Mouse (Mus musculus) heart, embryonic 13.5 days (tissue): ENCODE data around the gene Arhgap27. TPM values are rescaled to one million over a fixed set of nuclear protein-coding genes. Genes with fewer than 3 reads are reported as not detected.

Experiments used
- ATAC-seq: fragments of 200-750 bp; cut with Nextera tagmentation; 2 replicates; pipeline ENCODE4 v1.8.0; 2017; ENCODE audit warnings: moderate TSS enrichment; ENCODE audit not compliant: insufficient number of reproducible peaks, low FRiP score, low TSS enrichment; ENCODE audit errors: extremely low read depth
- H3K27ac ChIP-seq: fragments of 300-500 bp; sonication (generic); replicated peaks from 2 replicates; pipeline ENCODE4 v1.5.1; 2015; ENCODE audit warnings: moderate library complexity, mild to moderate bottlenecking, inconsistent platforms
- H3K27me3 ChIP-seq: fragments of 300-500 bp; sonication (generic); replicated peaks from 2 replicates; pipeline ENCODE4 v1.6.1; 2015; ENCODE audit warnings: mild to moderate bottlenecking, inconsistent platforms
- H3K36me3 ChIP-seq: fragments of 300-500 bp; sonication (generic); 2 replicates; pipeline ENCODE4 v1.6.1; 2015; ENCODE audit warnings: mild to moderate bottlenecking, inconsistent platforms
- H3K4me1 ChIP-seq: fragments of 300-500 bp; sonication (generic); 2 replicates; pipeline ENCODE4 v1.6.1; 2015; ENCODE audit warnings: inconsistent platforms
- H3K4me2 ChIP-seq: fragments of 300-500 bp; sonication (generic); 2 replicates; pipeline ENCODE4 v1.6.1; 2015; ENCODE audit warnings: inconsistent platforms, mild to moderate bottlenecking, moderate library complexity
- H3K4me3 ChIP-seq: fragments of 300-500 bp; sonication (generic); 2 replicates; pipeline ENCODE4 v1.5.1; 2015; ENCODE audit warnings: moderate library complexity, mild to moderate bottlenecking, inconsistent platforms
- H3K9ac ChIP-seq: fragments of 300-500 bp; sonication (generic); 2 replicates; pipeline ENCODE4 v1.6.1; 2015; ENCODE audit warnings: inconsistent platforms, mild to moderate bottlenecking, moderate library complexity
- H3K9me3 ChIP-seq: fragments of 300-500 bp; sonication (generic); 2 replicates; pipeline ENCODE4 v1.6.1; 2016; ENCODE audit warnings: inconsistent platforms
- WGBS: fragments of 180-500 bp; shearing (Covaris S2); methylation state at CpG from one replicate; pipeline ENCODE4 v1.1.7; 2015; ENCODE audit warnings: mixed read lengths; 5-methylcytosine and 5-hydroxymethylcytosine counted together
- polyA plus RNA-seq: library from polyadenylated mRNA; unstranded; fragments of >200 nt; fragmentation: Nextera tagmentation; extraction: Ambion mirVana; gene quantifications from 2 replicates; pipeline ENCODE4 v1.2.1, GENCODE M21; 2015

Gene Arhgap27
- polyA plus RNA-seq, 1 experiment from 2014 or later: 5.8 TPM

GRCm38 (mm10) chr11:103362521-103363181, 841 bp downstream of the Arhgap27 start:
- peak overlapping the region; percentile 62 for H3K4me3 ChIP-seq
- peak overlapping the region; percentile 78 for H3K9ac ChIP-seq
- H3K27ac ChIP-seq: peak overlapping the region; percentile 77
- WGBS: under 1% methylated on average over 33 of the region's 33 CpGs
- H3K36me3 ChIP-seq: peaks cover 23% of the 10 kb centered on the region
- no peak for ATAC-seq
- H3K4me1 ChIP-seq: peaks cover 49% of the 10 kb centered on the region
- H3K9me3 ChIP-seq: no peaks in the 10 kb centered on the region
- H3K27me3 ChIP-seq: peaks cover 84% of the 10 kb centered on the region
- peak overlapping the region; percentile 84 for H3K4me2 ChIP-seq

GRCm38 (mm10) chr11:103362054-103362432, 1.4 kb downstream of the Arhgap27 start:
- 4% methylated on average over 13 of the region's 13 CpGs for WGBS
- no peak for ATAC-seq

GRCm38 (mm10) chr11:103361396-103362053, 2.0 kb downstream of the Arhgap27 start:
- H3K27ac ChIP-seq: no peak overlapping the region
- H3K4me2 ChIP-seq: peak overlapping the region; percentile 84
- 6% methylated on average over 25 of the region's 25 CpGs for WGBS
- H3K9ac ChIP-seq: peak overlapping the region; percentile 84; the same call in 1 of the 2 replicates
- peaks cover 49% of the 10 kb centered on the region for H3K4me1 ChIP-seq
- no peak for ATAC-seq
- peaks cover 95% of the 10 kb centered on the region for H3K27me3 ChIP-seq
- no peaks in the 10 kb centered on the region for H3K9me3 ChIP-seq
- H3K36me3 ChIP-seq: peaks cover 11% of the 10 kb centered on the region
- peak overlapping the region; percentile 62 for H3K4me3 ChIP-seq

More at GRCm38 (mm10) chr11:103362054-103362432, 1.4 kb downstream of the Arhgap27 start:
- Histone ChIP-seq H3K4me3 (peak overlapping the region; percentile 62), H3K4me2 (peak overlapping the region; percentile 84), H3K9me3 (no peaks in the 10 kb centered on the region), H3K27ac (peak overlapping the region; percentile 77), H3K27me3 (peaks cover 90% of the 10 kb centered on the region), H3K36me3 (peaks cover 17% of the 10 kb centered on the region), H3K4me1 (peaks cover 49% of the 10 kb centered on the region), H3K9ac (peak overlapping the region; percentile 78)

- H3K9ac ChIP-seq: peak overlapping the region; percentile 84
- H3K27me3 ChIP-seq: peaks cover 98% of the 10 kb centered on the region
- peak overlapping the region; percentile 84 for H3K4me2 ChIP-seq
- 3% methylated on average over 43 of the region's 48 CpGs for WGBS
- no peak overlapping the region for H3K27ac ChIP-seq
- H3K4me3 ChIP-seq: peak overlapping the region; percentile 62
- peaks cover 57% of the 10 kb centered on the region for H3K4me1 ChIP-seq
- peaks cover 3% of the 10 kb centered on the region; the same call in 1 of the 2 replicates for H3K36me3 ChIP-seq
- no peaks in the 10 kb centered on the region for H3K9me3 ChIP-seq
- no peak for ATAC-seq
Observed at GRCm38 (mm10) chr11:103360661-103361081, 2.8 kb downstream of the Arhgap27 start.

GRCm38 (mm10) chr11:103359841-103360641, 3.5 kb downstream of the Arhgap27 start:
- ATAC-seq: 0 out of 2 replicates have a peak, but pooled peaks have one; percentile 35
- Histone ChIP-seq H3K36me3 (no peaks in the 10 kb centered on the region), H3K27me3 (peaks cover 93% of the 10 kb centered on the region), H3K27ac (no peak overlapping the region), H3K4me2 (peak overlapping the region; percentile 84), H3K9ac (peak overlapping the region; percentile 84), H3K4me1 (peaks cover 62% of the 10 kb centered on the region), H3K9me3 (no peaks in the 10 kb centered on the region), H3K4me3 (peak overlapping the region; percentile 62)
- WGBS: 2% methylated on average over 58 of the region's 60 CpGs

- Histone ChIP-seq H3K4me2 (peak overlapping the region; percentile 84), H3K9ac (peak overlapping the region; percentile 38; the same call in 1 of the 2 replicates), H3K4me1 (peaks cover 61% of the 10 kb centered on the region), H3K27me3 (peaks cover 83% of the 10 kb centered on the region), H3K4me3 (peak overlapping the region; percentile 16; the same call in 1 of the 2 replicates), H3K36me3 (no peaks in the 10 kb centered on the region), H3K9me3 (no peaks in the 10 kb centered on the region), H3K27ac (no peak overlapping the region)
- no peak for ATAC-seq
- 3% methylated on average over 22 of the region's 22 CpGs for WGBS
Observed at GRCm38 (mm10) chr11:103359122-103359521, 4.4 kb downstream of the Arhgap27 start.

- 63% methylated on average over 4 of the region's 4 CpGs for WGBS
Observed at GRCm38 (mm10) chr11:103358316-103358715, 5.2 kb downstream of the Arhgap27 start.

GRCm38 (mm10) chr11:103357710-103358109, 5.8 kb downstream of the Arhgap27 start:
- Histone ChIP-seq H3K27me3 (peaks cover 69% of the 10 kb centered on the region), H3K9me3 (peaks cover 3% of the 10 kb centered on the region), H3K4me3 (no peak overlapping the region), H3K9ac (no peak overlapping the region), H3K27ac (no peak overlapping the region), H3K4me1 (peaks cover 47% of the 10 kb centered on the region), H3K36me3 (peaks cover 3% of the 10 kb centered on the region; the same call in 1 of the 2 replicates), H3K4me2 (no peak overlapping the region)
- no peak for ATAC-seq
- WGBS: 82% methylated on average over 10 of the region's 10 CpGs

More at GRCm38 (mm10) chr11:103358316-103358715, 5.2 kb downstream of the Arhgap27 start:
- 0 out of 2 replicates have a peak overlapping the region, but pooled peaks have one; percentile 38 for H3K9ac ChIP-seq
- peaks cover 75% of the 10 kb centered on the region for H3K27me3 ChIP-seq
- no peaks in the 10 kb centered on the region for H3K36me3 ChIP-seq
- H3K27ac ChIP-seq: no peak overlapping the region
- no peaks in the 10 kb centered on the region for H3K9me3 ChIP-seq
- H3K4me1 ChIP-seq: peaks cover 53% of the 10 kb centered on the region
- no peak overlapping the region for H3K4me2 ChIP-seq
- ATAC-seq: no peak
- no peak overlapping the region for H3K4me3 ChIP-seq

GRCm38 (mm10) chr11:103356938-103357670, 6.4 kb downstream of the Arhgap27 start:
- H3K4me1 ChIP-seq: peaks cover 41% of the 10 kb centered on the region
- no peak overlapping the region for H3K4me2 ChIP-seq
- H3K9ac ChIP-seq: no peak overlapping the region
- H3K9me3 ChIP-seq: peaks cover 10% of the 10 kb centered on the region
- no peak overlapping the region for H3K4me3 ChIP-seq
- no peak for ATAC-seq
- peaks cover 63% of the 10 kb centered on the region for H3K27me3 ChIP-seq
- 80% methylated on average over 16 of the region's 16 CpGs for WGBS
- peaks cover 6% of the 10 kb centered on the region; the same call in 1 of the 2 replicates for H3K36me3 ChIP-seq
- H3K27ac ChIP-seq: no peak overlapping the region

- Histone ChIP-seq H3K27me3 (peaks cover 53% of the 10 kb centered on the region), H3K27ac (no peak overlapping the region)
Observed at GRCm38 (mm10) chr11:103356032-103356571, 7.4 kb downstream of the Arhgap27 start.

More at GRCm38 (mm10) chr11:103356032-103356571, 7.4 kb downstream of the Arhgap27 start:
- Histone ChIP-seq H3K9ac (no peak overlapping the region; the same call in 1 of the 2 replicates), H3K4me1 (peaks cover 31% of the 10 kb centered on the region), H3K4me2 (peak overlapping the region; percentile 32), H3K9me3 (peaks cover 10% of the 10 kb centered on the region), H3K4me3 (no peak overlapping the region), H3K36me3 (peaks cover 6% of the 10 kb centered on the region; the same call in 1 of the 2 replicates)
- ATAC-seq: no peak
- 24% methylated on average over 11 of the region's 11 CpGs for WGBS
